Mouse (Mus musculus): Measurements from ENCODE around the gene Smyd3. TPM values are rescaled to one million over a fixed set of nuclear protein-coding genes. Genes with fewer than 3 reads are reported as not detected.

Smyd3 gene
- polyA plus RNA-seq, 1 experiment, result 19.9 TPM

DNA sequence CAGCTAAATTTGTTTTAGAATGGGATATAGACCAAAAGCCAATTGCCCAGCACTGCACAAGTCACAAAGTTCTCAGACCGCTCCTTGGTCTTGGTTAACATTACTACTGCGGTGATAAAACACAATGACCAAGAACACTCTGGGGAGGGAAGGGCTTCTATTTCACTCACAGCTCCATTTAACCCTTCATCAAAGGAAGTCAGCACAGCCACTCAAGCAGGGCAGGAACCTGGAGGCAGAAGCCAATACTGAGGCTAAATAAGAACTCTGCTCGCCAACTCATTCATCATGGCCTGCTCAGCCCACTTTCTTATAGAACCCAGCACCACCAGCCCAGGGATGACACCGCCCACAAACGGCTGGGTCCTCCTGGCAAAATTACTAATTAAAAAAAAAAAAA is 29.3 kb downstream of the Smyd3 start:
- Histone ChIP-seq H3K4me3 (ENCODE audit: insufficient read depth, low read length) (no peak overlapping the region), H3K27ac (ENCODE audit: insufficient read depth, low read depth, low read length) (peak overlapping the region; percentile 76), H3K4me1 (ENCODE audit: control insufficient read depth, insufficient read depth, low read length) (peaks cover 24% of the 10 kb centered on the region)
- TF ChIP-seq POLR2A (IDR thresholded peaks at IDR 0.05; ENCODE audit: borderline replicate concordance, low read depth, low read length) (no peak), CTCF (IDR thresholded peaks at IDR 0.05; ENCODE audit: low read depth, low read length) (no peak)

- Histone ChIP-seq H3K27ac (ENCODE audit: insufficient read depth, low read depth, low read length) (peak overlapping the region; percentile 76), H3K4me1 (ENCODE audit: control insufficient read depth, insufficient read depth, low read length) (peaks cover 24% of the 10 kb centered on the region), H3K4me3 (ENCODE audit: insufficient read depth, low read length) (no peak overlapping the region; the same call in 1 of the 2 replicates)
- TF ChIP-seq CTCF (IDR thresholded peaks at IDR 0.05; ENCODE audit: low read depth, low read length), result no peak
- no peak for TF ChIP-seq POLR2A (IDR thresholded peaks at IDR 0.05; ENCODE audit: borderline replicate concordance, low read depth, low read length)
Measured at GRCm38 (mm10) chr1:179487990-179488389, 29.9 kb downstream of the Smyd3 start.

DNA sequence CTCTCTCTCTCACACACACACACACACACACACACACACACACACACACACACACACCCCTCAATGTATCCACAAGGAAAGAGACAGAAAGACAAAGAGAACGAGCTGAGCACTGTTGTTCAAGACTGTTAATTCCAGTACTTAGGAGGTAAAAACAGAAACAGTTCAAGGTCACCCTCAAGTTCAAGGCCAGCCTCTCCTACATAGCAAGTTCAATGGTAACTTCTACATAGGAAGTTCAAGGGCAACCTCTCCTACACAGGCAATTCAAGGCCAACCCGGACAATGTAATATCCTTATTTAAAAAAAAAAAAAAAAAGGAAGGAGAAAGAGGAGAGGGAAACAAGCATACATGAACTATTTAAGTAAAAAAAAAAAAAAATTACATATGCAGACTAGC is 30.6 kb downstream of the Smyd3 start:
- no peak for TF ChIP-seq POLR2A (IDR thresholded peaks at IDR 0.05; ENCODE audit: borderline replicate concordance, low read depth, low read length)
- no peak for TF ChIP-seq CTCF (IDR thresholded peaks at IDR 0.05; ENCODE audit: low read depth, low read length)
- Histone ChIP-seq H3K4me1 (ENCODE audit: control insufficient read depth, insufficient read depth, low read length) (peaks cover 24% of the 10 kb centered on the region), H3K27ac (ENCODE audit: insufficient read depth, low read depth, low read length) (no peak overlapping the region), H3K4me3 (ENCODE audit: insufficient read depth, low read length) (no peak overlapping the region)

DNA sequence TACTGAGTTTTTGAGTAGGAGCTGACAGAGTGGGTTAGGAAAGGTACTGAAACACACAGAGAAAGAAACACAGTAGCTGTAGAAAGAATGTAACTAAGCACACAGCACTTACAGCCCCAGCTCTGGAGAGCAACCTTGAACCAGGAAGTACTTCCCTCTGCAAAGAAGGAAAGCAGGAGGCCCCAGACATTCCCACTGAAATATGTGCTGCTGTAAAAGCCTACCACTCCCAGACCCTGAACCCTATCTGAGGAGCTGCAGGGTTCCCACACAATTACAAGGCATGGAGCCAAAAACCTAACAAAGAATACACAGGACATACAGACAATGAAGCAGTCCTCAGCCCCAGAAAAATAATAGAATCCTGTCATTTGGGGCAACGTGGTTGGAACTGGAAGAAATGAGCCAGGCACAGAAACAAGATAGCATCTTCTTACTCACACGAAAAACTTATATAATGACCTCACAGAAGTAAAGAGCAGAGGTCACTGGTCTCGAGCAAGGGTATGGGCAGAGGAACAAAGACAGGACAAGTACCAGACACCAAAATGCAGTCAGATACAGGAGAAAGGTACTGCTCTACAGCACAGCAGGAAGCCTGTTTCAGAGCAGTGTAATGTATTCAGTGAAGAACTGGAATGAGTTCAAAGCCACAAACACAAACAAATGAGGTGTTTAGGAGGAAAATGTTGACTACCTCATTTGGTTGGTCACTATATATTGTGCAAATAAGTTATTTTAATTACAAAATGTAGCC is 31.9 kb downstream of the Smyd3 start:
- H3K4me3 ChIP-seq (ENCODE audit: insufficient read depth, low read length), result no peak overlapping the region
- peaks cover 24% of the 10 kb centered on the region for H3K4me1 ChIP-seq (ENCODE audit: control insufficient read depth, insufficient read depth, low read length)
- peak overlapping the region; percentile 3; the same call in 1 of the 2 replicates for H3K27ac ChIP-seq (ENCODE audit: insufficient read depth, low read depth, low read length)
- no peak for TF ChIP-seq CTCF (IDR thresholded peaks at IDR 0.05; ENCODE audit: low read depth, low read length)
- TF ChIP-seq POLR2A (IDR thresholded peaks at IDR 0.05; ENCODE audit: borderline replicate concordance, low read depth, low read length), result no peak

- Histone ChIP-seq H3K4me1 (ENCODE audit: control insufficient read depth, insufficient read depth, low read length) (peaks cover 4% of the 10 kb centered on the region), H3K4me3 (ENCODE audit: insufficient read depth, low read length) (no peak overlapping the region), H3K27ac (ENCODE audit: insufficient read depth, low read depth, low read length) (no peak overlapping the region)
- TF ChIP-seq POLR2A (IDR thresholded peaks at IDR 0.05; ENCODE audit: borderline replicate concordance, low read depth, low read length) (no peak), CTCF (IDR thresholded peaks at IDR 0.05; ENCODE audit: low read depth, low read length) (no peak)
Measured at GRCm38 (mm10) chr1:179480862-179481261, 37.0 kb downstream of the Smyd3 start.

DNA sequence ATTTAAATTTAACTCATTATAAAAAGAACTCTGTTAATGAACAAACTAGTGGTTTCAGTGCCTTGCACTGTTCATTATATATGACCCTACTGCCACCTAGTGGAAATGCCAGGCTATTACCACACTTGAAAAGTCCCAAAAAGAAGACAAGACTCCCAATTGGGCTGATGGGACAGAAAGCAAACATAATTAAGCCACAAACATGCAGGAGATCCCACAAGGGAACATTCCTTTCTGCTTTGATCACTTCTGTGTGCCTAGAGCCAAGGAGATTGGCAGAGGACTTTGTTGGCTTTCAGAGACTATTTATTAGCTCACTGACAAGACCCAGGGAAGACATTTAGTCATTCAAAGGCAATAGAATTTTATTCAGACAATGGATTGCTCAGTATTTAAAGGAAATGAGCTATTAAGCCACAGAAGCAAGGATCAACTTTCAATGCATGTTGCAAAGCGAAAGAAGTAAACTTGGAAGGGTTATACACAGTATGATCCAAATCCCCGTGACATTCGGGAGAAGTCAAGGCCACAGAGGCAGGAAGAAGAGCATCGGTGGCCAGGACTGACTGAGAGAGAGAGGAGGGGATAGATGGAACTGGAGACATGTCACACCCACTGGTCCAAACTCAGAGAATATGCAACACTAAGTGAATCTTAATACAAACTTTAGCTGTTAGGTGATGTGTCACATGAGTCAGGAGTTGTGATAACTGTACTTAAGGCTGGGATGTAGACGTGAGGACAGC is 40.5 kb downstream of the Smyd3 start:
- H3K27ac ChIP-seq (ENCODE audit: insufficient read depth, low read depth, low read length), result no peak overlapping the region
- no peaks in the 10 kb centered on the region for H3K4me1 ChIP-seq (ENCODE audit: control insufficient read depth, insufficient read depth, low read length)
- no peak overlapping the region for H3K4me3 ChIP-seq (ENCODE audit: insufficient read depth, low read length)
- no peak for TF ChIP-seq CTCF (IDR thresholded peaks at IDR 0.05; ENCODE audit: low read depth, low read length)
- TF ChIP-seq POLR2A (IDR thresholded peaks at IDR 0.05; ENCODE audit: borderline replicate concordance, low read depth, low read length), result no peak

- TF ChIP-seq POLR2A (IDR thresholded peaks at IDR 0.05; ENCODE audit: borderline replicate concordance, low read depth, low read length) (no peak), CTCF (IDR thresholded peaks at IDR 0.05; ENCODE audit: low read depth, low read length) (0 out of 2 replicates have a peak, but pooled peaks have one; percentile 11)
- no peaks in the 10 kb centered on the region for H3K4me1 ChIP-seq (ENCODE audit: control insufficient read depth, insufficient read depth, low read length)
- H3K27ac ChIP-seq (ENCODE audit: insufficient read depth, low read depth, low read length), result no peak overlapping the region
- H3K4me3 ChIP-seq (ENCODE audit: insufficient read depth, low read length), result no peak overlapping the region
Measured at GRCm38 (mm10) chr1:179476461-179477156, 41.2 kb downstream of the Smyd3 start.

DNA sequence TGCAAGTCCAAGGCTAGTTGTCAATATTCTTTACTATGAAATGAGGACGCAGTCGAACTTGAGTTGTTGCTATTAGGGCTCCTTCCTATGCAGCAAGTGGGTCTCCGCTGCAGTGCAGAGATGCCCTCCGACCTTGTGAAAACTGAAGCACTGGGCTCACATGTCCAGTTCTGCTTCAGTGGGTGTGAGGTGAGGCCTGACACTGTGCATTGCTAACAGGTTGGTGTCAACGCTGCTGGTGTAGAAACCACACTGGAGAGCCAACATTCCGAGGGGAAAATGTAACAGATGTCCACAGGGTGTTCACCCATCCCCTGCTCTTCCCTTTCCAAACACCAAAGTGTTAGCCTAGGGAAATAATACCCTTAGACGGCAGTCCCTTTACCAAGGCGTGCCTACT is 43.1 kb downstream of the Smyd3 start:
- H3K4me1 ChIP-seq (ENCODE audit: control insufficient read depth, insufficient read depth, low read length), result no peaks in the 10 kb centered on the region
- no peak overlapping the region for H3K4me3 ChIP-seq (ENCODE audit: insufficient read depth, low read length)
- H3K27ac ChIP-seq (ENCODE audit: insufficient read depth, low read depth, low read length), result no peak overlapping the region
- no peak for TF ChIP-seq CTCF (IDR thresholded peaks at IDR 0.05; ENCODE audit: low read depth, low read length)
- no peak for TF ChIP-seq POLR2A (IDR thresholded peaks at IDR 0.05; ENCODE audit: borderline replicate concordance, low read depth, low read length)

DNA sequence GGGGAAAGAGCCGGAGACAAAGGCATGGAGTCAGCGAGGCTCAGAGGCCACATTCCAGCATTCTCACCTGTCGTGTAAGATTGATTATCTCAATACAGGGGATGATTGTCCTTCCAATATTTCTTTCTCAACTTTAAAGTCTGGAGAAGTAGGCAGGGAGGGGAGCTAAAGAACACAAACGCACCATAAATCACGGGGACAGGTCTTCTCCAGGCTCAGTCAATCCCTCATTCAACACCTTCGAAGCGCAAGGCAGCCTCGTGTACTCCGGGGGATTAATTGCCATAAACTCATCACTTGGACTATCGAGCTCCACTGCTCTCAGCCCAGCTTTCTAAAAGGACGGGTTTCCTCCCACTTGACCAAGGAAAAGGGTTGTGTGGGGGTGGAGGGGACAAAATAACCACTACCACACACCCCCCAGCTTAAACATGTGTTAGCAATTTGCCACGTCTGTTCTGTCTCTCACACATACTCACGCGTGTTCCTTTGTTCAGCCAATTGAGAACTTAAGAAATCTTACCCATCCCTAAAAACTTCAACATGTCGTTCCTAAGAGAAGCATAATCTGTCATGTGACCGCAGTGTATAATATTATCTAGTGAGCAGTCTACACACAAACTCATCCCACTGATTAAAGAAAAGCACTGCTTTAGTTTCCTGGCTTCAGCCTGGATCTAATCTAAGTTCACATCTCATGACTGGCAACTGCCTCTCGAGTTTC is 43.8 kb downstream of the Smyd3 start:
- Histone ChIP-seq H3K4me3 (ENCODE audit: insufficient read depth, low read length) (no peak overlapping the region), H3K4me1 (ENCODE audit: control insufficient read depth, insufficient read depth, low read length) (no peaks in the 10 kb centered on the region), H3K27ac (ENCODE audit: insufficient read depth, low read depth, low read length) (no peak overlapping the region)
- TF ChIP-seq CTCF (IDR thresholded peaks at IDR 0.05; ENCODE audit: low read depth, low read length) (no peak), POLR2A (IDR thresholded peaks at IDR 0.05; ENCODE audit: borderline replicate concordance, low read depth, low read length) (no peak)

All from bone marrow macrophage, adult 2 months (primary cell).